Mouse (Mus musculus): Measurements from ENCODE around the gene Sulf2. TPM values are rescaled to one million over a fixed set of nuclear protein-coding genes. Genes with fewer than 3 reads are reported as not detected.

Gene Sulf2
- total RNA-seq, 2 experiments from 2014 or later: 93.2 to 114 TPM

- DNase-seq (ENCODE audit: low spot score in 2 of 2): no peak
- H3K4me3 ChIP-seq: no peak overlapping the region
- no peak for TF ChIP-seq CTCF (conservative IDR thresholded peaks at IDR 0.05)
- no peak overlapping the region for H3K27ac ChIP-seq
Measured at GRCm38 (mm10) chr2:166116278-166116608, 39.2 kb downstream of the Sulf2 start.

GRCm38 (mm10) chr2:166115571-166116277 lies 39.7 kb downstream of the Sulf2 start:
- TF ChIP-seq CTCF (conservative IDR thresholded peaks at IDR 0.05): no peak
- Histone ChIP-seq H3K4me3 (no peak overlapping the region), H3K27ac (no peak overlapping the region)
- no peak for DNase-seq (ENCODE audit: low spot score in 2 of 2)

- no peak for TF ChIP-seq CTCF (conservative IDR thresholded peaks at IDR 0.05)
- H3K4me3 ChIP-seq: no peak overlapping the region
- DNase-seq (ENCODE audit: low spot score in 2 of 2): no peak
Measured at GRCm38 (mm10) chr2:166112986-166113385, 42.5 kb downstream of the Sulf2 start.

GRCm38 (mm10) chr2:166111831-166112250 lies 43.6 kb downstream of the Sulf2 start:
- no peak for DNase-seq (ENCODE audit: low spot score in 2 of 2)
- no peak overlapping the region for H3K4me3 ChIP-seq
- no peak for TF ChIP-seq CTCF (conservative IDR thresholded peaks at IDR 0.05)
- H3K27ac ChIP-seq: no peak overlapping the region

More at GRCm38 (mm10) chr2:166112986-166113385, 42.5 kb downstream of the Sulf2 start:
- no peak overlapping the region for H3K27ac ChIP-seq

GRCm38 (mm10) chr2:166111238-166111637 lies 44.2 kb downstream of the Sulf2 start:
- TF ChIP-seq CTCF (conservative IDR thresholded peaks at IDR 0.05): no peak
- no peak for DNase-seq (ENCODE audit: low spot score in 2 of 2)
- Histone ChIP-seq H3K4me3 (no peak overlapping the region), H3K27ac (no peak overlapping the region)

- no peak overlapping the region for H3K4me3 ChIP-seq
- no peak for DNase-seq (ENCODE audit: low spot score in 2 of 2)
- TF ChIP-seq CTCF (conservative IDR thresholded peaks at IDR 0.05): no peak
- no peak overlapping the region for H3K27ac ChIP-seq
Measured at GRCm38 (mm10) chr2:166110764-166111163, 44.7 kb downstream of the Sulf2 start.

GRCm38 (mm10) chr2:166108326-166108725 lies 47.1 kb downstream of the Sulf2 start:
- no peak overlapping the region for H3K4me3 ChIP-seq
- DNase-seq (ENCODE audit: low spot score in 2 of 2): peak; percentile 83 to 88
- peak overlapping the region; percentile 70 for H3K27ac ChIP-seq
- TF ChIP-seq CTCF (conservative IDR thresholded peaks at IDR 0.05): peak; percentile 96

- no peak for TF ChIP-seq CTCF (conservative IDR thresholded peaks at IDR 0.05)
- Histone ChIP-seq H3K4me3 (no peak overlapping the region), H3K27ac (peak overlapping the region; percentile 70)
- DNase-seq (ENCODE audit: low spot score in 2 of 2): peak in 1 of 2 experiments; percentile 63
Measured at GRCm38 (mm10) chr2:166107911-166108310, 47.6 kb downstream of the Sulf2 start.

- Histone ChIP-seq H3K4me3 (no peak overlapping the region), H3K27ac (peak overlapping the region; percentile 62; the same call in 1 of the 2 replicates)
- DNase-seq (ENCODE audit: low spot score in 2 of 2): no peak
- no peak for TF ChIP-seq CTCF (conservative IDR thresholded peaks at IDR 0.05)
Measured at GRCm38 (mm10) chr2:166106631-166107030, 48.8 kb downstream of the Sulf2 start.

- Histone ChIP-seq H3K4me3 (no peak overlapping the region), H3K27ac (peak overlapping the region; percentile 62; the same call in 1 of the 2 replicates)
- TF ChIP-seq CTCF (conservative IDR thresholded peaks at IDR 0.05): no peak
- DNase-seq (ENCODE audit: low spot score in 2 of 2): no peak
Measured at GRCm38 (mm10) chr2:166105911-166106310, 49.6 kb downstream of the Sulf2 start.

- H3K4me3 ChIP-seq: no peak overlapping the region
- no peak for DNase-seq (ENCODE audit: low spot score in 2 of 2)
- no peak for TF ChIP-seq CTCF (conservative IDR thresholded peaks at IDR 0.05)
- no peak overlapping the region; the same call in 1 of the 2 replicates for H3K27ac ChIP-seq
Measured at GRCm38 (mm10) chr2:166102893-166103292, 52.6 kb downstream of the Sulf2 start.

- H3K27ac ChIP-seq: peak overlapping the region; percentile 59; the same call in 1 of the 2 replicates
- TF ChIP-seq CTCF (conservative IDR thresholded peaks at IDR 0.05): no peak
- no peak overlapping the region for H3K4me3 ChIP-seq
- DNase-seq (ENCODE audit: low spot score in 2 of 2): peak in 1 of 2 experiments; percentile 59
Measured at GRCm38 (mm10) chr2:166100309-166101262, 54.9 kb downstream of the Sulf2 start.

- Histone ChIP-seq H3K4me3 (no peak overlapping the region), H3K27ac (peak overlapping the region; percentile 43; the same call in 1 of the 2 replicates)
- TF ChIP-seq CTCF (conservative IDR thresholded peaks at IDR 0.05): no peak
- DNase-seq (ENCODE audit: low spot score in 2 of 2): no peak
Measured at GRCm38 (mm10) chr2:166098292-166098933, 57.0 kb downstream of the Sulf2 start.

Measured in layer of hippocampus, adult 2 months (tissue).